Mouse (Mus musculus): Measurements from ENCODE around the gene Gm11985. TPM values are rescaled to one million over a fixed set of nuclear protein-coding genes. Genes with fewer than 3 reads are reported as not detected.
"Not testable (repeated sequence)": the region's sequence is repeated elsewhere in the genome, so short reads cannot be mapped to it uniquely, and the experiment has no call there.

The Gm11985 gene
- not detected for total RNA-seq (2022)

DNA sequence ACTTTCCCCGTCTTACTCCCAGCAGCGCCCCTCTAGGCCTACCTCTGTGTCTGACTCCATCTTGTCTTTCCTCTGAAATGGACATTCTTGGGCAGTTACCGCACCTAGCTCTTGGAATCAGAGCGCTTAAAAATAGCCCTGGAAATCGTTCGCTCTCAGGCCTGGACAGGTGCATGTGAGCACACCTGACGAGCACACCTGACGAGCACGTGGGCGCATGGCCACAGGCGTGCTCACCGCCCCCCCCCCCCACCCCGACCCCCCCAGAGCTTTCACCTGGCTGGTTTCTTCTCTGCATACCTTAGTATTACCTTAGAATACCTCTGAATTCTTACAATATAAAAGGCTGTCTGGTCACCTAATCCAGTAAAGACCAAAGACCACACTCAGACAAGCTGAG lies at the start of gene Gm11985:
TSS of gene Gm11985 (minus strand) at position 101 of the 400 bp plus-strand sequence.
- DNase-seq (ENCODE audit: low spot score in 2 of 2) = no peak

DNA sequence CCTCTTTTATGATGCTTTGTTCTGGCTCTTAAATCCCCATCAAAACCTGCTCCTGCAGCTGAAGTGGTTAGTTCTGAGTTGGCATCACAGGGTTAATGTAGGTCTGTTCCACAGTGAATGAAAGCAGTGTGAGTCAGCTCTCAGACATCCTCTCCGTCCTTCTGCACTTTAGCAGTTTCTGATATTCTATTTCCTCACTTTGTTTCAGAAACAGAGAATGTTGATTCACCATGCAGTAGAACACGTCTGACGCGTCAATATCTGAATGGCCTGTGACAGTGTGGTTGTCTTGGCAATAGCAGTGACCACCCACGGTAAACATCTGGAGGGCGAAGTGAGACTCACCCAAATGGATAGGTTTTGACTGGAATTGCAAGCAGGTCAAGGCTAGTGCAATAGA lies 49.3 kb upstream of the Gm11985 start:
- DNase-seq (ENCODE audit: low spot score in 2 of 2) = no peak

DNA sequence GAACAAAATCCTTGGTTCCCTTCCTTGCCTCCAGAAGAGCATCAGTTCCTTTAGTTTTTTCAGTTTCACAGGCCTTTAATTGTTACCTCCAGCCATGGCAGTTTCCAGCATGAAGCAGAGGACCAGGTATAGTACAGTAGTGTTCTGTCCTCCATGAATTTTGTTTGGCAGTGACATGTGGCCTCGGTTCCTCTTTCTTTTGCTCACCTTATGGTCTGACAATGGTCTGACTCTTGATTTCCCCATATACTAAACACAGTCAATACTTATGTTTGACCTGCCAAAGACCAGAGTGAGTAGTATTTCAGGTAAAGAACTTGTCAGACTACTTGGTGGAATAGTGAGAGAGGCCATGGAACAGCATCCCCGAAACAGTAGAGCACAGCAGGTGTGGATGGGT lies 48.4 kb upstream of the Gm11985 start:
- no peak for DNase-seq (ENCODE audit: low spot score in 2 of 2)

DNA sequence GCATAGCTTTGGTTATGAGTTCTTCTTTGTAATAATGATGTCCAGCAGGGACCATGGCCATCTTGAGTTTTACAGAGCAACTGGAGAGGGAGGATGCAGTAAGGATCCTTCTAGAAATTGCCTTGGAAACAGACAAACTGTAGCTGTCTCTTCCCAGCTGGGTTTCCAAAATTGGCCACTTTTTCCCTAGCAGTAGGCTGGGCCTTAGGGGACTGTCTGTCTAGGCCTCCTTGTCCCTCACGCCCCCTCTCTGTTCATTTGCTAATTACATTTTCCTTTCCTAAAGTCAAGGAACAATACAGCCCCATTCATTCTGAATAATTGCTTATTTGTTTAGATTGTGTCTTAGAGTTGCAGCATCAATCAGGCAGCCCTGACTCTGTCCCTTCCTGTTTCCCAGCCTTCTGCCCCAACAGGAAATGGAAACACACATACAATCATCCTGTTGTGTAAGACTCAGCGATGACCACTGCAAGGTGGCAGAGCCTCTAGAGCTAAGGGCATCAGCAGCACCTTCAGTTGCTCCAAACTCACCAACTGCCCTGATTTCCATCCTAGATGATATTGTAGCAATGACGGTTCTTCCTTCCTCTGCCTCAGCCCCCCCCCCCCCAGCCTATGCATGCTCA lies 46.7 kb upstream of the Gm11985 start:
- no peak for DNase-seq (ENCODE audit: low spot score in 2 of 2)

- DNase-seq (ENCODE audit: low spot score in 2 of 2) = no peak
Measured at GRCm38 (mm10) chr11:7234436-7234835, 46.1 kb upstream of the Gm11985 start.

DNA sequence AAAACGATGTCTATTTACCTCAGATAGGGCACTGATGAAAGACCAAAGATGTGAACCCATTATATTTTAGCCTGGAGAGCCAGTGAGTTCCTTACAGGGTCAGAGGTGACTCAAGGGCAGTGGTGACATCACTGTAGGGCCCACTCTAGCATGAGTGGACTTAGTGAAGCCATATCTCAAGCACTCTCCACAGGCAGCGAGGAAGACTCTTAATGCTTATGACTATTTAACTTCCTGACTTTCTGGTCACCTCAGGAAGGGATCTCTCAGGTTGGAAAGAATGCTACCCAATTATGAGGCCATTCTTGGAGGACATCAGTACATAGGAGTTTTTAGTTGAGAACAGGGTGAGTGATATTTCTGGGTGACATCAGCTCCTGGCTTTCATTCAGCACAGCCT lies 45.0 kb upstream of the Gm11985 start:
- DNase-seq (ENCODE audit: low spot score in 2 of 2) = no peak

GRCm38 (mm10) chr11:7231958-7232357 lies 43.6 kb upstream of the Gm11985 start:
- DNase-seq (ENCODE audit: low spot score in 2 of 2) = no peak

DNA sequence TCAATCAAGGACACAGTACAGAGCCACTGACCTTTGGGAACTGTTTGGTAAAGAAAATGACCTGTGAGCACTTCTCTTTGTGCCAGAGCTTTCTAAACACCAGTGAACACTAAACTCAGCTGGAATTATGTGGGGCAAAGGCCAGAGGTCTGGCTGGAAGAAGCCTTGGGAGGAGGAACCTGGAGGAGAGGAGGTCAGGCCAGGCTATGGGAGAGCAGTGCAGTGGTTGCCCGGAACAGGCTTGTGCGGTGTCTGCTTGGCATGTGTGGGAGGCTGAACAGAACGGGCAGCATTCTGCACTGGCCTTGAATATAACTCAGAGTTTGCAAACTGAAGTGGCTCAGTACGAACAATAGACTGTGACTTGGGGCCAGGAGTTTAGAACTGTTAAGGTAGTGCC lies 41.6 kb upstream of the Gm11985 start:
- DNase-seq (ENCODE audit: low spot score in 2 of 2) = no peak

DNA sequence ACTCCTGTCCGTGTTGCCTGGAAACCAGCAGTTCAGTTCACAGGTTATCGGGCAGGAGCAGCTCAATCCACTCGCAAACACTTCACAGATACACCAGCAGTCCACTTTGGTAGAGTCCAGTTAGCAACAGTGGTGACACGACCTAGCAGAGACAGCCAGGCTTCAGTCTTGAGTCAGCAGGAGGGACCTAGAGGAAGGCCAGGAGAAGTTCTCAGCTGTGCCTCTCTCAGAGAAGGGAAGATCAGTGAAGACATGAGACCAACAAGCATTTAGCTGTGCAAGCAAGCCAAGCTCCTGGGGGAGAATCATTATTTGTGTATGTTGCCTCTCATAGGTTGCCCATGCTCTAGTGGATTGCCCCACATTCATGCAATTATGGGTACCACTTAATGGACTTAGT lies 39.7 kb upstream of the Gm11985 start:
- no peak for DNase-seq (ENCODE audit: low spot score in 2 of 2)

- no peak for DNase-seq (ENCODE audit: low spot score in 2 of 2)
Measured at GRCm38 (mm10) chr11:7226810-7227550, 38.6 kb upstream of the Gm11985 start.

DNA sequence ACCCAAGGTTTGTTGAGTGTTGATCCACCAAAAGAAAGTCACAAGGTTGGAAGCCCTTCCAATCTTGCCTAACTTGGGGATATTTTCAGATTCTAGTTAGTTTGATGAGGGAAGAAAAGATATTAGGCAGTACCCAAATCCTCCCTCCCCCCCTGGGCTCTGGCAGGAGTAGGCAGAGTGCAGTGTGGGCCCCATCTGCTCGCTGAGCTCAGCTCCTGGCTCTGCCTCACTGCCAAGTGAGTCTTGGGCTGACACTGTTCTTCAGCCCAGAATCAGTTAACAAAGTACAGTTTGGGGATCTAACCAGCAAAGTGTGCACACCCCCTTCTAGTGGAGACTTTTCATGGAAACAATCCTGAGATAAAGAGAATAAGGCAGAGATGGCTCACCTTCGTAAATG lies 37.8 kb upstream of the Gm11985 start:
- DNase-seq (ENCODE audit: low spot score in 2 of 2) = peak; percentile 61 to 63

GRCm38 (mm10) chr11:7221826-7222225 lies 33.5 kb upstream of the Gm11985 start:
- DNase-seq (ENCODE audit: low spot score in 2 of 2) = not testable (repeated sequence)

DNA sequence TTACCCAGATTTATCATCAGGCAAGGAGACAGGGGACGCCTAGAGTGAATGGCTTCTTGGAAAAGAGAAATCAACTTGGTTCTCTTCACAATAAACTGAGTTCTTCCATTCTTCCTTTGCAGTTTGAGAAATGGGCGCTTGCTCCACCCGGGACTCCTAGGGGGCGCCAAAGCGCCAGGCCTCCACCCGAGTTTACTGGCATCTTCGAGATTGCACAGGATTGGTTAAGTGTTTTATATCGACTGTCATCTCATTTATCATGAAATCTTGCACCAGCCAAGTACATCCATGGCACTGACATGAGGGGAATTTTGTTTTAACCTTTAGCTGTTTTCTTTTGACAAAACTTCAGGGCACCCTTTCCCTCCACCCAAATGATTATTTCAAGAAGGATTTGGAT lies 27.3 kb upstream of the Gm11985 start:
- DNase-seq (ENCODE audit: low spot score in 2 of 2) = peak in 1 of 2 experiments; percentile 68

GRCm38 (mm10) chr11:7214761-7215160 lies 26.4 kb upstream of the Gm11985 start:
- peak; percentile 46 to 71 for DNase-seq (ENCODE audit: low spot score in 2 of 2)

DNA sequence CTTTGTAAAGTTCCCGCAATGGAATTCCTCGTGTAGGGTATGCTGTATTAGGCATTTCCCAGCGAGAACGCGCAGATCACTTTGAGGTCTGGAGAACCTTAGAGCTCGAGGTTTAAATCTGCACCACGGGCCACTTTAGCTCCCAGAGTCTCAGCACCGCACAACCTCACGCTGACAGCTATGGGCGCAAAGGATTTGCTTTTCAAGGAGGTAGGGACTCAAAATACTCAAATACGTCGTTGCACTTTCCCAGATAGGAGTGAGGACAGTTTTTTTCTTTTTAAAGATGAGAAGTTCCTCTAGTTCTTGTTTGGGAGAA lies 25.9 kb upstream of the Gm11985 start:
- no peak for DNase-seq (ENCODE audit: low spot score in 2 of 2)

DNA sequence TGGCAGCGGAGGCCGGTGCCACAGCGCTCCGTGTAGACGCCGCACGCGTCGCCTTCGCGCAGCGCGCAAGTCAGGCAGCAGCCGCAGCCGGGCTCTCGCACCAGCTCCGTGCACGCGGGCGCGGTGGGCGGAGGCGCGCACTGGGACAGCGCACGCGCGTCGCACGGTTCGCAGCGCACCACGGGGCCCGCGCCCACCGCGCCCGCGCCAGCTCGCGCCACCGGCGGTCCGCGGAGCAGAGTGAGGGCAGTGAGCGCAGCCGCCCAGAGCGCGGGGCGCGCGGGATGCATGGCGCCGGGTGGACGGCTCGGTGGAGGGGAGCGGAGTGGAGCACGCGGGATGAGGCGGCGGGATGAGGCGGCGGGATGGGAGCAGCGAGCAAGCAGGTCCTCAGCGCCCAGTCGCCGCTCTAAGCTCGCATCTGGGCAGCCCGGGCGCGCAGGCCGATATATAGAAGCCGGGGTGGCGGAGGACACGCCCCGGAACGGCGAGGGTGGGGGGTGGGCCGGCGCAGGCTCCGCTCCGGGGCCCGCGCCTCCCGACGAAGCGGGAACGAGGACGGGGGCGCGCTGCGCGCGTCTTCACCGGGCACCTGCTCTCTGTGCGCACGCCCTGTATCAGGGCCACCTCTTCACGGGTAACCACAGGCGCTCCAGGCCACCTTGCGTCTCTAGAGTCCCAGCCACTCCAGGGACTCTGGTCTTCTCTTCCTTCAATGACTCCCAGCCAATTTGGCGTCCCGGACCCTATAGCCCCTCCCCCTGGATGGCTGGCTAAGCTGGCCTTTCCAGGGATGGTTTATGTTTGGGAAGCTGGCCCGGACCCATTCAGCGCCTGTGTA lies 25.4 kb upstream of the Gm11985 start, which contains the start of gene Igfbp3:
TSS of gene Igfbp3 (minus strand) at position 423 of the 841 bp plus-strand sequence.
- DNase-seq (ENCODE audit: low spot score in 2 of 2) = peak; percentile 58 to 80

DNA sequence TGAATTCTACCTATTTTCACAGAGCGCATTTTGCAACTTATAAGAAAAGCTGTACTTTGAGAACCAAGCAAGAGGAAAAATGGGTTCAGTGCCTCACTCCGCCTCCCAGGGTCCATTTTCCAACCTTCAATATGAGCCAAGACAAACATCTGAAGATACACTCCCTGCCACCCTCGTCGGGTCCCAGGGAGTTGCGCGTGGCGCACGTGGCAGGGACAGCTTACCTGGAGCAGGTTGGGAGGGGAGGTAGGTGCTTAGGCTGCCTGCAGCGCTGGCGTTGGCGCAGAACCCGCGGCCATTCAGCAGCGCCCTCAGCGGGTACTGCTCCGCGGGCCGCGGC lies 24.8 kb upstream of the Gm11985 start:
- no peak for DNase-seq (ENCODE audit: low spot score in 2 of 2)

DNA sequence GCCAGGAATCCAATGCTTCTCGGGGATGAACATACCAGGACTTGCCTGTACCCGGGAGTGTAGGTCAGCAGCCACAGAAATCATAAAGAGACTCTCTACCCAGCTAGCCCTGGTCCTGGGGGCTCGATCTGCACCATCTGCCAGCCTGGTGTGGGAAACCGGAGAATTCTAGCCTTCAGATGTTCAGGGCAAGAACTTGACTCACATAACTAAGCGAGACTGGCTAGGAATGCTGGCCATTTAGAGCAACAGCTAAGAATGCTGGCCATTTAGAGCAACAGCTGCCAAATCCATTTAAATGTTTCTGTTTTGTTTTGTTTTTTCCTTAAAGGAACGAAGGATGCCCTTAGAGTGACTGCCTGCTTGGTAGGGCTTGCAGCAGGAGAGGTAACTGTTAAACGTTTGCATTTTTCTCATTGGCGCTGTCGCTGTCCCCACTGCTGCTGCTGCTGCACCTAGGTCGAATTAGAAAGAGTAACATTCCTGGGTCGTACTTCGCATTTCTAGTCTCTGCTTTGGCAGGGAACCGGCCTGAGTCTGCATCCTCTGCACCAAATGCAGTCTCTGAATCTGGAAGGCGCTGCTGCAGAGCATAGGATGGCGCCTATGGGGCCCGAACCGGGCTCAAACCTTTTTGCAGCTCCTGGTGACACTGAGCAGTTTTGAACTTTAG lies 23.9 kb upstream of the Gm11985 start:
- DNase-seq (ENCODE audit: low spot score in 2 of 2) = no peak

GRCm38 (mm10) chr11:7211211-7211610 lies 22.8 kb upstream of the Gm11985 start:
- DNase-seq (ENCODE audit: low spot score in 2 of 2) = no peak

DNA sequence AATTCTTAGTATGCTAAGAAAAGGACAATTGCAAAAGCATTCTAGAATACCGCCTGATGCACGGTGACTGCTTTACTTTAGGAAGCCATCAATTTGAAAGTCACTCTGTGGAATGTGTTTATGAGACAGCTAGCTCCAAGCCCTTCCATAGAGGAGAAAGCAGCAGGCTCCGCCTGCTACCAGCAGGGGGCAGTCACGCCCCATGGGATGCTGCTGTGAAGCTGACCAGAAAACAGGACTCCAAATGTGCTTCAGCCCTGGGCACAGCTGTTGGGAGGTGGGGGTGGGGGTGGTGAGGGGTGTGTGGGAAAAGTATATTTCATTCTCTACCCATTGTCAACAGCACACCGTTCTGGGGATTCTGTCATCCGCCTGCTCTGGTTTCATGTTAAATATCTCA lies 22.0 kb upstream of the Gm11985 start:
- DNase-seq (ENCODE audit: low spot score in 2 of 2) = peak in 1 of 2 experiments; percentile 76

GRCm38 (mm10) chr11:7203846-7204245 lies 15.5 kb upstream of the Gm11985 start:
- no peak for DNase-seq (ENCODE audit: low spot score in 2 of 2)

GRCm38 (mm10) chr11:7202206-7202605 lies 13.8 kb upstream of the Gm11985 start:
- DNase-seq (ENCODE audit: low spot score in 2 of 2) = no peak

Data from layer of hippocampus, adult 8-10 months (tissue).